Mouse (Mus musculus) brain, adult 10 weeks (tissue): ENCODE measurements around the gene Olfm3. TPM values are rescaled to one million over a fixed set of nuclear protein-coding genes. Genes with fewer than 3 reads are reported as not detected.

Source experiments
- polyA plus RNA-seq: library from polyadenylated mRNA; stranded (reverse); fragments of 350-450 nt; fragmentation: Illumina TruSeq; extraction: RNeasy Lipid Tissue Mini Kit (QIAGEN cat#74804); gene quantifications from one replicate; pipeline ENCODE4 v1.2.3, GENCODE M21; 2015; ENCODE audit warnings: low read depth, low replicate concordance

Olfm3 gene
- polyA plus RNA-seq: 40.6 TPM

DNA sequence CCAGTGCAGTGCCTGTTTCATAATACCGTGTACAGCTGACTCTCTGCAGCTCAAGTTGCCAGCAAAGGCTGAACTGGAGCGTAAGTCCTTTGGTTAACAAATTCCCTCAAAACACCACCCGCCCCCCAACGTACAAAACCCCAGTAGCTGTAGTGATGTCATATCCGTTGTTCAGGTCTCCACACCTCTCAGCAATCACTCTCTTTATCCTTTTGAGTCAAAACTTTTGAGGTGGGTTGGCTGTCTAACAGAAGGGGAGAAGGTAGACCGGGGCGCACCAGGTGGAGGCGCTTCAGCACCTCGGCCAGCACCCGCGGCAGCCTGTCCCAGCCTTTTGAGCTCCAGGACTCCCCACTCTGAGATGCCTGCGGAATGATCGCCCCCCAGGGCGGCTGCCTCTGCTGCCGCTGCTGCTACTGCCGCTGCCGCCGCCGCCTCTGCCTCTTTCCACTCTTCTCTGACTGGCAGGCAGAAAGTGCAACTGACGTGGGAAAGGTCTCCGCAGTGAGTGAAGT, at the start of gene Olfm3:
TSS of gene Olfm3 (plus strand) at position 155 of the 515 bp plus-strand sequence.

